Mouse (Mus musculus): ENCODE data around the gene Prkar2b.

The Prkar2b gene

DNA sequence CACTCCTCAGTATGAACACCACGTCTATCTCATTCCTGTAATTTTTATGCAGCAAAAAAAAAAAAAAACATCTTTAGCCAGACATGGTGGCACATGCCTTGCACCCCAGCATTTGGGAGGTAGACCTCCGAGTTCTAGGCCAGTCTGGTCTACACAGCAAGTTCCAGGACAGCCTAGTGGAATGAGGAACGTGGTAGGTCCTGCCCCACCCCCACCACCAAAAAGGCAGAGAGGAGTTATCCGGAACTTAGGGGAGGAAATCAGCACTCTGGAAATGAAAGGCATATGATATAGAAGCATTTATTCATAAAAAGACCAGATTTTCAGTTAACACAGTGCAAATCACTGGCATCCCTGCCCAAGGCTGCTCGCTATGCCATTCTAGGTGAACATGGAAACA is 52.4 kb downstream of the Prkar2b start:
- no peak for DNase-seq

DNA sequence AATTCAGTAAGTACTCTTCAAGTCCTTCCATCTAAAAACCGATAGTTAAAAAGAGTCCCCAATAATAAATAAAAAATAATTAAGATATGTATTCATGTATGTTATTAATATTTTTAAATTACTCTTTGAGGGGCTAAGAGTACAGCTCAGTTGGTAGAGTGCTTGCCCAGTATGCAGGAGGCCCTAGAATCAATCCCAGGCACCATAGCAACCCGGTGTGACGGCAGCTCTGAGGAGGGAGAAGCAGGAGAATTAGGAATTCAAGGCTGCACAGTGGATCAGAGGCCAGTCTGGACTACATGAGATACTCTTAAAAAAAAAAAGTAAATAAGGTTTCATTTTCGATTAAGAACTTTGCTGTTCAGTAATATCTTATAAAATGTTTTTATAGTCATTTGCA is 53.5 kb downstream of the Prkar2b start:
- DNase-seq, result no peak

DNA sequence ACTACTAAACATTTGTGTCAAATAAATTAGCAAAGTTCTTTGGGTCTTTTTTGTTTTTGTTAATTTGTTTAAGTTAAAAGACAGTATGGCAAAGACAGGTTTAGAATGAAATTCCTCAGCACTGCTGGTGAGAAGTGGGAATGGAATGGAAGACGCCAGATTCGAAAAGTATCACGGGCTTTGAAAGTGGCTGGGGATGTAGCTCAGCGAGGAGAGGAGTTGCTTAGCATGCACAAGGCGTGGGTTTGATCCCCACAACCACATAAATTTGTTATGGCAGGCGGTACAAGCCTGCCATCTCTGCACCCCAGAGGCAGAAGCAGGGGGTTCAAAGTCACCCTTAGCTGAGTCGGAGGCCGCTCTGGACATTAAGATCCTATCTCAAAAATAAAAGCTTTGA is 54.1 kb downstream of the Prkar2b start:
- DNase-seq, result no peak

DNA sequence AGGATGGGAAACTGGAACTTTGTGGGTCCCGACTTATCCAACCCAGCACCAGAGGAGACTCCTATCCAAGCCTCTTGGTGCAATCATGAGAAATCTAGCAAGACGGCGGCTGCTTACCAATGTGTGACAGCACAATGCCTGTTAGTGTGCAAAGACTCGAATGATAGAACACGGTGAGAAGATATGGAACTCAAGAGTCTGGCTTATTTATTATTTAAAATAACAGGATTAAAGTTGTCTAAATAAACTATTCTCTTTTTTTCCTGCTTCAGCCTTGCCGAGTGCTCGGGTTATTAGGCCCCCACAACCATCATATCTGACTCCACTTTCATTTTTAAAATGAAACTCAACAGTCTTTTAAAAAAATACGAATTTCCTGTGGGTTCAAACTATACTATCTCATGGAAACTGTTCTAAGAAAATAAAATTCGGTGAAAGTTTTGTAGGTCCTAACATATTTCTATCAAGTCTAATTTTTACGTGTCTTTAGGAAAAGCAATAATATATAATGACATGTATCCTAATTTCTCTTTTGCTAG is 54.6 kb downstream of the Prkar2b start:
- no peak for DNase-seq

DNA sequence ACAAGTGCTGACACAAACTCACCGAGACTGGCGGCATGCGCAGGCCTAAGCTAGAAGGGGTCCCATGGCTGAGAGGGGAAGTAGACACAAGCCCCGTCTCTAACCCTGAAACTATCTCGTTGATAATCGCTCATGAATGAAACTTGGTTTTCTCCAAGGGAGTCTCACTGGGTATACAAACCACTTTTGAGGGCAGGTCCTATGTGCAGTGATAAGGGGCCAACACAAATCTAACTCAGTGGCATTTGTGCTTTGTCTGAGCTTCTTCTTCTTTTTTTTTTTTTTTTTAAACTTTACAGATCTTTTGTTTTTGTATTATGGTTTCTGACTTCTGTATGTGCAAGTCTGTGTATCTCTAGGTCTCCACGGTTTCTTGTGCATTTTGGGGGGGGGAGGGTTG is 60.6 kb downstream of the Prkar2b start:
- DNase-seq, result no peak

DNA sequence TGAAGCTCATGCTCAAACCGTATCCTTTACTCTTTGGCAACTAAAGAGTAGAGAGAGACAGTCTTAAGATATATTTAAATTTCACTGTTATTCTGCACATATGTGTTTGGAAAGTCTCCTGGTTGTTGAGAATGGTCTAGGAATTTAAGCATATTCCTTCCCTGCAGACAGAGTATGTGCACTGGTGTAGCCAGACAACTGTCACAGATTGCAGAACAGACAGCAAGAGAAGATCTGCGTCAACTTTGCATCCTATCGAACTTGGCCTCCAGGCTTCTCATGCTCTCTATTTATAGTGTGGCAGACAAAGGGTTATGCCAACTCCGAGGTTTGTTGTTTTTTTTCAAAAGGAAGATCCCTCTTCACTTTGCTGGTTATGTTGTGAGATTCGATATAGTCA is 62.4 kb downstream of the Prkar2b start:
- no peak for DNase-seq

DNA sequence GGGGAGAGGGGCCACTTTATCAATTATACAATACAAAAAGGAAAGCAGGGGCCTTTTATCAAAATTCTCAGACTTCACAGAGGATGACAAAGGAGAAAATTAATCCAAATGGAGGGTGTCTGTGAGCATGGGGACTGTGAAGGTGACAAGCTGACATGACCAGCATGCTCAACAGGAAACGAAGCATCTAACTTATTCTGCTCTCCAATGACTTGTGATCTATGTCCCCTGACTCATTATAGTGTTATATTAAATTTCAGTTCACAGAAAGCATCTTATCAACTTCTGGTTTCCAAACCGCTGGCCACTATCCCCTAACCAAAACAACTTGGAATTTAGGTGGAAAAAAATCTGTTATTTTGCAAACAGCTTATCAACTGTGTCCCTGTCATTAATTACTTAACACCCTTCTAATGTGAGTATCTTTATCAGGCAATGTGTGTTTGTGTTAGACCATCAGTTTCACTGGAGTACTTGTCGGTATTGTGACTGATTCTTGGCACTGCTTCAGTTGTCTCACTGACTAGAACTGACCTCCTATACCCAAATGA is 63.7 kb downstream of the Prkar2b start:
- DNase-seq, result no peak

DNA sequence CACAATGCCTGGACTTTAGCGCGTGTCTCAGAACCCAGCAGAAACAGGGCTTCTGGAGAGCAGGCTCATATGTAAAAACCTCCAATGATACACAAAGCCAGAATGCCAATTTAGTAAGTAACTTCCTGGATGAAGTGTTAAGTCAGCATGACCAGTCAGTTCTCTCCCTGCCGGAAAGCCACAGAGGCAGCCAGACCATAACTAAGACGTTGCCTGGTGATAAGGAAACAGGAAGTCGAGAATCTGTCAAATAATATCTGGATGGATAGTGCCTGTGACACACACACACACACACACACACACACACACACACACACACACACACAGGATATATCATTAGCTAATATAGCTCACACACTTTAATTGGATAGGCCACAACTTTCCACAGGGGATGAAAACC is 64.2 kb downstream of the Prkar2b start:
- DNase-seq, result no peak

DNA sequence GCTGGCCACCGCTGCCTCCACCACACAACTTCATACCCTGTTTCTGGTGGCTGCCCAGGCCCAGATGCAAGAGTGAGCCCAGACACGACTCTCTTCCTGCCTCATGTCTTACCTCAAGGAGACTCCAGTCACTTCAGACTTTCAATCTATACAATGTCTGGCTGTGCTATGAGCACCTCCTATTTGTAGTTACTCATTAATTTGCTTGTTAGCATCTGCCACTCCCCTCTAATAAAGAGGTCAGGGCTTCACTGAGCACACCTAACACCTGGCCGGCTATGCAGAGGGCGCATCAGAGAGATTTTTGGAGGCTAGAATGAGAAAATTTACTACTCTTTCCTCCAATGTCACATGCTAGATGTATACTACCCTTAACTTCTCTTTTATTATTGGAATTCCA is 70.5 kb downstream of the Prkar2b start:
- DNase-seq, result no peak

DNA sequence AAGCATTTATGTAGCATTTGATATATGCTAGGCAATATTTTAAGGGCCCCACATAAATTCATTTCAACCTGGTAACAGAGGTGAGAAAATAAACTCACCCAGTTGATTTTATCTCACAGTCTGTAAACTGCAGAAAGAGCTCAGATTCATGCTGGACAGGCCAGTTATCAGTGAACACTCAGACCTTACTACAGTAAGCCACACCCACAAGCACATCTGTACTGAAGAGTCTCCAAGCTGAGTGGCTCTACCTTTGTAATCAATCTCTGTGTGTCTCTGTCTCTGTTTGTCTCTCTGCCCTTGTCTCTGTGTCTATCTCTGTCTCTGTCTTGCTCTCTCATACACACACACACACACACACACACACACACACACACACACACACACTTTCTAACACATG is 71.4 kb downstream of the Prkar2b start:
- DNase-seq, result no peak

DNA sequence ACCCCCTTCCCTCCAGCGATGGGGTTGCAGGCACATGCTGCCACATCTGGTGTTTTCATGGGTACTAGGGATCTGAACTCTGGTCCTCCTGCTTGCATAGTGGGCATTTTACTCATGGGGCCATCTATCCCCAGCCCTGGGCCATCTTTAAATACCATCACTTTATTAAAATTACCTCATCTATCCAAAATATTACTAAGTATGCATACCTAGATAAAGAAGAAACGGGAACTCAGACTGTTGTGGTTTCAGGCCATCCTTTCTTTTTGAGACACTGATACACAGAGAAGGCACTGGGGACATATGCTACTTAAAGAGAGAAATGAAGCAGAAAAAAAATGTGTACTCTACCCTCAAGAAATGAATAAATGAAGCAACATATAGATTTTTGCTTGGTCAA is 74.6 kb downstream of the Prkar2b start:
- DNase-seq, result no peak

DNA sequence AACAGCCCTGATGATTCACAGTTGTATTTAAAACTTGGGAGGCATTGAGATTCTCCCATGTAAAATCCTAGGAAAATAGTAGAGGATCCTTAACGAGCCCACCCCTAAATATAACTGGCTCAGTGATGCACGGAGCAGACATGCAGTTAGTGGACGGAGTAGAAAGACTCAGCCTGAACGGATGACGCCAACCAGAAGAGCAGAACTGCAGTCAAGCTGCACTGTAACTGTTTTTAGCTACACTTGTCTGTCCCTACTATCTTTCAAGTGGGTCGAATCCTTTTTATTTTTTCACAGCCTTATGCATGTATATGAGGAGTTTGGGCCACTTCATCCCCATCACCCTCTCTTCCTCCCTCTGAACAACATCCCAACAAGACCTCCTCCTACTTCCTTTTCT is 75.4 kb downstream of the Prkar2b start:
- DNase-seq, result no peak

DNA sequence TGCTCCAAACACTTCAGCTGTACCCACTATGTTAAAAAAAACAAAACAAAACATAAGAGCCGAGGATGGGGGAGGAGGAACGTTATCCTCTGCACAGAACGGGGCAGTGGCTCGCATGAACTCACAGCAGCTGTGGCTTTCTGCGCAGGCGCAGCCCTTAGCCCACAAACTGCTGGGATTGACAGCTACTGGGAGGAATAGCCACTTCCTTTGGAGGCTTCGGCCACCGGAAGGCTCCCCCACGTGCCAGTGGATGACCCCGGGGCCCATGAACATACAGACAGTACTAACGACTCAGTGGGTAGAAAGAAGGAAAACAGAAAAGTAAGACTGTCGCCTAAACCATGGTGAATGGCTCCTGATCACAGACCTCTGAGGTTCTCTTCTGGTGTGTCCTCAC is 76.4 kb downstream of the Prkar2b start:
- no peak for DNase-seq

DNA sequence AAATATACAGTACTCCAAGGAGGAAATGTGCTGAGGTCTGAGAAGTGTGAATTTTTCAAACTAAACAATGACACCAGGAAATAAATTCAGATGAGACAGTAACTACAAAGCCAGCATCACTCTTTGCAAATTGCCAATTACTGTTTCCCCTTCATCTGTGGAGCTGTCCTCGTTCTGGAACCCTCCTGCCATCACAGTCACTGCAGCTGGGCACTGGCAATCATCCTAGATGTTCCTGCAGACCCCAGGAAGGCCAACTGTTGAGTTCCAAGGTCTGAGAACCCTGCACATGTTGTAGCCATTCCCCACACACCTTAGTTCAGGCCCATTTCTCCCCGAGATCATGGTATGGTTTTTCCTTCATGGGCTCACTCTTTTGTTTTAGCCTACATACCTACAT is 76.9 kb downstream of the Prkar2b start:
- no peak for DNase-seq

DNA sequence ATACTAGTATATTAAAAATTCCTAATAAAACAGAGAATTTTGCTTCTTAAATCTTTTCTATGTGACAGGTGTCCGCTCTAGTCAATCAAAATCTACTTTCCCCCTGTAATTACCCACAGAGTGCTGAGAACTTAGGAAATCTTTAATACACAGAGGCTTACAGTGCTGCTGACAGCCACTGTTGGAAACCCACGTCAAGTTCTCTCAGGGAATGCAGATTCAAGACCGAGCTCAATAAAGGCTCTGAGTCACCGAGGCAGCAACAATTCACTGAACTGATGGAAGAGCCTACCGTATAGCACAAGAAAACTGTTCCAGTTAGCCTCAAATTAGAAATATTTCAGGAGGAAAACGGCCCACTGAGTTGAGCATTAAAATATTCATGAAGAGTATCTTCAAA is 77.3 kb downstream of the Prkar2b start:
- no peak for DNase-seq

DNA sequence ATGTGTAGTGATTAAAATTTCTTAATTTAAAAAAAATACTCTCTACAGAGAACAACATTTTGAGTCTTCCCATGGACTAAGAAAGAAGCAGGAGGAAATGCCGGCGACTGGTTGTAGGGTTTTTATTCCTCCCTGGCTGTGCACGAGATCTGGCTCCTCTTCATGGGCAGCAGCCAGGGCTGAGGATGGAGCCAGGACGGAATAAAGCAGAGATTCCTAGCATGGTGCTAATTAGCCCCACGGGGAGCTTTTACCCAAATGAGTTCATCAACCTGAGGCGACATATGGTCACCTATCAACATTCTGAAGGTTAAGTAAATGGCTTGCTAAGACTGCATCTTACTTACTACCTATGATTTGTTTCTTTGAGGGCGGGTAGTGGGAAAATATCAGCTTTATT is 77.9 kb downstream of the Prkar2b start:
- DNase-seq, result no peak

DNA sequence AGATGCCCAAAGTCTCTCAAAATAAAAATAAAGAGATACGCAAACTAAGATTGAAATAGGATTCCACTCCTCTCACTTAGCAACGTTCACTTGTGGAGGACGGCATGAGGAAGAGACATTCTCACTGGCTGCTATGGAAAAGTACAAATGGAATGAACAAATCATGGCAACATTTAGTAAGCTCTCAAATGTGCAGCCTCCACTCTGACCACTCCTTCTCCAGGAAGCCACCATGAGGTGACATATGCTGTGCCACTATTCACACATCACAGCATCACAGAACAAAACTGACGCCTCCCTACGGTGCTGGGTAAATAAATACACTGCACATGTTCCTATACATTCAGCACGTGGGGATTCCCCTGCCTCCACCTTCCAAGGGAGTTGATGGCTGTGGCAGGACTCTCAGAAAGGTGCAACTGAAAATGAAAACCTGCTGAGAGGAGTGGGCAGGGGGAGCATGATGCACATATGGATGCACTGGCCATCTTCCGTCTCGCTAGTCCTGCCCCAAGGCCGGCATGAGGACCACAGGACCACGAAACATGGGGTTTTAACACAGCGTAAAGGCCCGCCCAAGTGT is 83.4 kb downstream of the Prkar2b start:
- no peak for DNase-seq

DNA sequence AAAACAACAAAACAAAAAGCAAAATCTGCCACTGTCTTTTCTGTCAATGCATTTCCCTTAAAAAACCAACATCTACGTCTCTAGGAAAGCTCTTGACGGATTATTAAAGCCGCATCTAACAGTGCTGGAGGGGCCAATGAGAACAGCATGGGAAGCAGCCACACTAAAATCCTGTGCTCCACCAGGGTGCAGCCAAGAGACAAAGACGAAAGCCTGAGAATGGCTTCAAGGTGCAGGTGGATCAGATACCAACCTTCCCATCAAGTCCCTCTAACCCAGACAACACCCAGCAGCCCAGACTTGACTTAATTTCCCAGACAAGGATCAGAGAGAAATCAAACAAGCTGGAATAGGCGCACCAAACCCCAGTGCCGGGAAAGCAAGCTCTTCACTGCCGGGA is 84.6 kb downstream of the Prkar2b start:
- peak; percentile 35 for DNase-seq

DNA sequence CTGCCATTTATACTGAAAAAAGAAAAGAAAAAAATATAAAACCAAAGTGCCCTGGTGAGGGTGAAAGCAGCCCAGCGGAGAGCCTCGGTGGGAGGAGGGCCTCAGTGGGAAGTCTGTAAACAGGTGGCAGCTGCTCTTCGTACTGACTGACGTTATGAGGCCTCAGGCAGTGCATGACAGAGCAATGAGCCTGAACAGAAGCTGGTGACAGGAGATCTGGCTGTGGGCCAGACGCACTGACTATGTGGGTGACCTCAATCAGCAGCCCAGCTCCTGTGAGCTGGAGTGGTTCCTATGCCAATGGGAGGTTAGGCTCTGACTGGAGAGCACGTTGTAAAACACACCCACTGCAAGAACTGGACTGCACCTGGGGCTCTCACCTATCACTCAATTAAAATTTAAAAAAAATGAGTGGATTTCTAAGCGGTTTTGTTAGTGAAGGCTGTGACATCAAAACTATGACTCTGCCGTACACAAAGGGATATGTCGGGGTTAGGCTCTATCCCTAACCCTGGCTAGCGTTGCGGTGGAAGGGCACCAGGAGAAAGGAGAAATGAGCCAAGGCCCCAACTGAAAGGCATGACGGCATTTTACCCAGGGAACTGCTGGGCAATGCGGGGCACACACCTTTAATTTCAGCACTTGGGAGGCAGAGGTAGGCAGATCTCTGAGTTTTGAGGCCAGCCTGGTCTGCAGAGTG is 87.5 kb downstream of the Prkar2b start:
- DNase-seq, result peak; percentile 38

DNA sequence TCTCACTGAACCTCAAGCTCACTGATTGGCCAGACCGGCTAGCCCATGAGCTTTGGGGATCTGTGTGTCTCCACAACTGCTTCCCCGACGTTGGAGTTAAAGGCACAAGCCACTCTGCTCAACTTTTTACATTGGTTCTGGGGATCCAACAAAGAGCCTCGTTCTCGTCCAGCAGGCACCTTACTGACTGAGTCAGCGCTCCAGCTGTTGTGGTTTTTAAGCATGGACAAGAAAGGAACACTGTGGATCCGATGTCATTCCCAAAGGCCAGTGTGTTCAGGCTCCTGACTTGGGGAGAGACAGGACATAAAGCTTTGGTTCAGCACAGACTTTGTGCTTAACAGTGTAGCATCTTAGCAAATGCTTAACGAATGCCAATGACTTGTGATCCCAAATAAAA is 89.5 kb downstream of the Prkar2b start:
- no peak for DNase-seq

DNA sequence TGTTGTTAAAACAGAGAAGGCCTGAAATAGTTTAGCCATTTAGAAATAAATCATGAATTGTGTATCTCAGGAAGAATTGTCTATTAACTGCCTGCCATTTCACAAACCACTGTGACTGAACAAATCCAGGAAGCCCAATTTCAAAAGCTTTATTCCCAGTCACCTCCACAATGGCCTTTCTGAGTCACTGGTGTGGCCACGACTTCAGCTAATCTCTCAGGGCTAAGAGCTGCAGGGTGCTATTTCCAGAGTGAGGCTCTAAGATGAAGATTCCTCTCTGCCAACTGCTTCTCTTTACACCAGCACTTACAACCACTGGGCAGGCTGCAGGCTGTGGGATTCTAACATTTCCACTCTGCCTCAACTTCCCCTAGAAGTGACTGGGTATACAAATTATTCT is 92.0 kb downstream of the Prkar2b start:
- DNase-seq, result no peak

DNA sequence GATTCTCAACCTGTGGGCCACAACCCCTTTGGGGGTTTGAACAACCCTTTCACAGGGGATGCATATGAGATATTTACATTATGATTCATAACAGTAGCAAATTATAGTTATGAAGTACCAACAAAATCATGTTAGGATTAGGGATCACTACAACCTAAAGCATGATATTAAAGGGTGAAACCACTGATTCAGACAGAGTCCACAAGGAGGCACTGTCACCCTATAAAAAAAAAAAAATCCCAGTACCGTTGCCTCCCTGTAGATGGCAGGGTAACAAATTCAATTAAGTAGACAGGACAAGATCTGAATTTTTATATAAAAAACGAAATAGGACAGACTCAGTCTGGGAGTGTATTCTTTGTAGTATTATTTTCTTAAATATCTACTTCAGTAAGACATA is 93.6 kb downstream of the Prkar2b start:
- peak; percentile 49 for DNase-seq

DNA sequence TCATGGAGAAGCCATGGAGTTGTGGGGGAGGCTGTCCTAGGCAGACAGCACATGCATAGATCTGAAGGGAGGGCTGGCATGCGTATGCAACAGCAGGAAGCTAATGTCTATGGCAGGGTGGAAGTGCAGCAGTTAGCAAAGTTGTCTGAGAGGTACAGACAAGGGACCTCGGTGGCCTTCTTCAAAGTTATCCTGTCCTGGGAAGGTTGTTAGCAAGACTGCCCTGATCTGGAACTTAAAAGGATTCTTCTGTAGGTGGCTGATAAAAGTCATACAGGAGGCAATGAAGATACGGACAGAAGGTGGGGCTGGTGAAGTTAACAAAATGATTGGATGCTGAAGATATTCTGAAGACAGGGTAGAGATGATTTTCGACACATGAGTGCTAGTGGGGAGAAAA is 94.7 kb downstream of the Prkar2b start:
- no peak for DNase-seq

DNA sequence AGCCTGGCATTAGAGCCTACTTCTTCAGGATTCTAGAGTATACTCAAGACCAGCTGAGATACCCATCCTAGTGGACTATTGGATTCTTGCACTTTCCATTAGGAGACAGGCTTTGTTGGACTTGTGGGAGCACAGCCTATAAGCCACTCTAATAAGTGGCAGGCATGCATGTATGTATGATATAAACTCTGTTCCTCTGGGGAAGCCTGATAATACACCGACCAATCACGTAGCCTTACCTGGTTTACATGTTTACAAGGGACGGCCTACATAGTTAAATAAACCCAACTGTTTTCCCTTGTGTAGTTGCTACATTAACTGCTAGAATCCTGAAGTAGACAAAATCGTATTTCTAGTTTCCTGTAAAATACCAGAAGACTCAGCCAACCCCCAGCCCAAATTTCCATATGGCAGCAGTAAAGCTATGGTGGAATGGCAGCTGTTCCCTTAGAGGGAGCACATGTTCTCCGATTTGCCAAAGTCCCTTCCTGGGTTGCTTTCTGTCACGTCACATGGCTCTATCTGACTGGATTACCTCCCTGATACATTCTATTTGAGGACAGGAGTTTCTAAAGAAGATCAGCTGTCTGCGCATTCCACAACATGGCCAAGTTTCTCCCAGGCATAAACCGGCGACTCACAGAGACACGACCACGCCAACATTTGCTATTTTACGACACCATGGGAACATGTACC is 95.4 kb downstream of the Prkar2b start:
- no peak for DNase-seq
